Mouse (Mus musculus) embryonic facial prominence, embryonic 14.5 days (tissue): ENCODE data around the gene Cldnd2. TPM values are rescaled to one million over a fixed set of nuclear protein-coding genes. Genes with fewer than 3 reads are reported as not detected.

ENCODE experiments used
- ATAC-seq: fragments of 200-750 bp; cut with Nextera tagmentation; 2 replicates; pipeline ENCODE4 v1.8.0; 2017; ENCODE audit warnings: low read depth, moderate number of reproducible peaks, moderate TSS enrichment
- DNase-seq: peaks from one replicate; pipeline ENCODE4 v3.0.0-alpha.2; 2015; ENCODE audit warnings: low spot score
- H3K27ac ChIP-seq: fragments of 300-500 bp; sonication (generic); replicated peaks from 2 replicates; pipeline ENCODE4 v1.5.1; 2014; ENCODE audit warnings: low read depth, mild to moderate bottlenecking, low read length, moderate library complexity
- H3K27me3 ChIP-seq: fragments of 300-500 bp; sonication (generic); replicated peaks from 2 replicates; pipeline ENCODE4 v1.6.1; 2014; ENCODE audit warnings: low read length; ENCODE audit not compliant: control insufficient read depth, insufficient read depth
- H3K36me3 ChIP-seq: fragments of 300-500 bp; sonication (generic); 2 replicates; pipeline ENCODE4 v1.6.1; 2014; ENCODE audit warnings: low read length, mixed read lengths; ENCODE audit not compliant: control insufficient read depth, insufficient read depth
- H3K4me1 ChIP-seq: fragments of 300-500 bp; sonication (generic); 2 replicates; pipeline ENCODE4 v1.6.1; 2014; ENCODE audit warnings: antibody characterized with exemption, low read length; ENCODE audit not compliant: control insufficient read depth, insufficient read depth
- H3K4me2 ChIP-seq: fragments of 300-500 bp; sonication (generic); 2 replicates; pipeline ENCODE4 v1.6.1; 2014; ENCODE audit warnings: low read depth, mild to moderate bottlenecking, low read length, moderate library complexity, mixed read lengths
- H3K4me3 ChIP-seq: fragments of 300-500 bp; sonication (generic); 2 replicates; pipeline ENCODE4 v1.5.1; 2014; ENCODE audit warnings: low read depth, mild to moderate bottlenecking, low read length
- H3K9ac ChIP-seq: fragments of 300-500 bp; sonication (generic); 2 replicates; pipeline ENCODE4 v1.6.1; 2014; ENCODE audit warnings: low read depth, mild to moderate bottlenecking, low read length, moderate library complexity, mixed read lengths
- H3K9me3 ChIP-seq: fragments of 300-500 bp; sonication (generic); 2 replicates; pipeline ENCODE4 v1.6.1; 2016; ENCODE audit warnings: low read length; ENCODE audit not compliant: control insufficient read depth
- WGBS: fragments of 180-500 bp; shearing (Covaris S2); extraction: QIAGEN DNeasy Blood & Tissue Kit; methylation state at CpG from one replicate; pipeline ENCODE4 v1.1.7; 2014; 5-methylcytosine and 5-hydroxymethylcytosine counted together
- polyA plus RNA-seq: library from polyadenylated mRNA; unstranded; fragments of >200 nt; fragmentation: Nextera tagmentation; extraction: Ambion mirVana; gene quantifications from 2 replicates; pipeline ENCODE4 v1.2.1, GENCODE M21; 2014

The Cldnd2 gene
- polyA plus RNA-seq, 1 experiment from 2014 or later = not detected

GRCm38 (mm10) chr7:43422995-43423617 is 17.5 kb upstream of the Cldnd2 start:
- Histone ChIP-seq H3K9ac (0 out of 2 replicates have a peak overlapping the region, but pooled peaks have one; percentile 0), H3K4me2 (peak overlapping the region; percentile 18), H3K27ac (no peak overlapping the region), H3K4me3 (no peak overlapping the region), H3K27me3 (no peaks in the 10 kb centered on the region), H3K36me3 (no peaks in the 10 kb centered on the region), H3K9me3 (no peaks in the 10 kb centered on the region), H3K4me1 (no peaks in the 10 kb centered on the region)
- ATAC-seq (peak; percentile 83), DNase-seq (peak; percentile 85)
- 11% methylated on average over 11 of the region's 11 CpGs for WGBS

DNA sequence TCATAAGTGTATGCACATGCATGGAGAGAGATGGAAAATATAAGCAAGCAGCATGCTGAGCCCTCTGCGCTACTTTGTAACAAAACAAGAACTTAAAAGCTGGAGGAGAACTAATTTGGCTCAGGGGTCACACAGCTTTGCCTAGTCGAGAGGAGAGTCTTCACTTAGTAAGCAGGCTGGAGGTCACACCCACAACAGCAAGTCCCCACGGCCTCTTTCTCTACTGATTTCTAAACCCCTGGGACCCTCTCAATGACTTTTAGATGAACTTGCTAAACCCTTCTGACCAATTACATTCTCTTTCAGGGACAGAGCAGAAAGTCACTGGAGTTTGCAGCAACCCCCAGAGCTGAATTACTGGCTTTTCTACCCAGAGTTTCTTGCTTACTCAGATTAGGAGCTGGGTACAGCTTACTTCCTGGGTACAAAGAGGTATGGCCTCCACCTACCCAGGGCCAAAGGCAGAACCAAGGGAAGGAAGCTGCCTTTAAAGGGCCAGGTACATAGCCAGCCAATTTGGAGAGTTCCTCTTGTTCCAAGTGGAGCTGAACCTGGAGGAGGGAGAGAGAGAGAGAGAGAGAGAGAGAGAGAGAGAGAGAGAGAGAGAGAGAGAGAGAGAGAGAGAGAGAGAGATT is 16.5 kb upstream of the Cldnd2 start:
- no peaks in the 10 kb centered on the region for H3K4me1 ChIP-seq
- 60% methylated on average over 3 of the region's 3 CpGs for WGBS

DNA sequence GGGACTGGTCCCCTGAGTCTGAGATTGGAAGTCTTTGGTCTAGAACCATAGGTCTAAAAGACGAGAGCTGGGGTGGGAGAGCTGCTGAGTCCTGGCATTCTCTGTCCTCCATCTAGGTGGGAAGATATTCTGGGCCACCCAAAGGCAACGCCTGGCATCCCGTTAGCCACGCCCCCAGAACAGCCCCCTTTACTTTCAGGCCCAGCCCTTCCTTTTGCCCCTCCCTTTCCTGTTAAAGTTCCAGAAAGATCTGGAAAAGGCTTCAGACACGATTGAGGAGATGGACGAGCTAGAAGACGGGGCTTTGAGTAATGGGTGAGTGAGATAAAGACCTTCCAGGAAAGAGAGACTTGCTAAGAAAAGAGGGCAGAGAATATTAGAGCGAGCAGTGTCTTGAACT is 13.2 kb upstream of the Cldnd2 start, which contains the start of gene Lim2:
Lim2 (plus strand) TSS at position 265 of the 400 bp plus-strand sequence.
- Histone ChIP-seq H3K9ac (no peak within 1 kb of the TSS), H3K27me3 (no peaks in the 10 kb centered on the region), H3K4me1 (no peaks in the 10 kb centered on the region), H3K4me3 (no peak within 1 kb of the TSS), H3K36me3 (no peaks in the 10 kb centered on the region), H3K27ac (no peak within 1 kb of the TSS), H3K9me3 (no peaks in the 10 kb centered on the region), H3K4me2 (no peak within 1 kb of the TSS)
- ATAC-seq (no peak), DNase-seq (no peak)
- WGBS = 83% methylated on average over 8 of the region's 8 CpGs

More for the DNA sequence above, 16.5 kb upstream of the Cldnd2 start:
- Histone ChIP-seq H3K27ac (no peak overlapping the region), H3K36me3 (no peaks in the 10 kb centered on the region), H3K27me3 (no peaks in the 10 kb centered on the region), H3K9ac (no peak overlapping the region), H3K4me3 (no peak overlapping the region), H3K4me2 (no peak overlapping the region), H3K9me3 (no peaks in the 10 kb centered on the region)
- DNase-seq (no peak), ATAC-seq (no peak)

DNA sequence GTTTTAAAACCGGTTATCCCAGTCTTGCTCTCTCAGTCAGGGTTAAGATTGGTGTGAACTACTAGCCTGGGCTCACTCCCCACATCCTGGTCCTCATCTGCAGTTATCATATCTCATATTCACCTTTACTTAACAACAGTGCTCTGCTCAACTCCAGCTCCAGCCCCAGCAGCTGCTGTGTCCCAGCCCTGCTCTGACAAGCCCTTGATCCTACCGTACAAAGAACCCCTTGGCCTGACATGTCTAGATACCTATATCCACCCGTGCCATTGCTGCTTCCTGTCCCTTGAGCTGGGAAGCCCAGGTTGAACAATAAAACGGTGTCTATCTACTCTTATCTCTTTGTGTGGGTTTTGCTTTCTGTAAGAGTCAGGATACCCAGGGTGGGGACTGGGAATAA is 11.1 kb upstream of the Cldnd2 start:
- Histone ChIP-seq H3K36me3 (no peaks in the 10 kb centered on the region), H3K4me2 (no peak overlapping the region), H3K4me1 (no peaks in the 10 kb centered on the region), H3K27me3 (no peaks in the 10 kb centered on the region), H3K9ac (no peak overlapping the region), H3K27ac (no peak overlapping the region), H3K9me3 (no peaks in the 10 kb centered on the region), H3K4me3 (no peak overlapping the region)
- DNase-seq = no peak
- WGBS = 51% methylated on average over 4 of the region's 4 CpGs
- ATAC-seq = no peak

DNA sequence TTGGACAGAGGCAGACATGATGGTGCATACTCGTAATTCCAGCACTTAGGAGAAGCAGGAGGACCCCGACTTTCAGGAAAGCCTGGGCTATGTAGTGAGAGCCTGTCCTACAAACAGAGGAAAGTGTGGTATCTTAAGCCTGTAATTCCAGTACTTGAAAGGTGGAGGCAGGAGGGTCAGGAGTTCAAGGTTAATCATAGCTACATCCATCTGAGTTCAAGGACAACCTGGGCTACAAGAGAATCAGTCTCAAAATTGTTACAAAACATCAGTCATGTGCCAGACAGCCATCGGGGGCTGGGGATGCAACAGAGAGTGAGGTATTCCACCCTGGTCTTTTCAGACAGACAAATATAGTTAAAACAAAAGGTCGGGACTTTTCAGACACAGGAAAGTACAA is 7.7 kb upstream of the Cldnd2 start:
- H3K4me2 ChIP-seq = no peak overlapping the region
- H3K9ac ChIP-seq = no peak overlapping the region
- DNase-seq (no peak), ATAC-seq (no peak)
- WGBS = 67% methylated on average over 4 of the region's 4 CpGs
- H3K36me3 ChIP-seq = no peaks in the 10 kb centered on the region
- H3K27ac ChIP-seq = no peak overlapping the region
- no peaks in the 10 kb centered on the region for H3K27me3 ChIP-seq
- no peaks in the 10 kb centered on the region for H3K4me1 ChIP-seq
- no peaks in the 10 kb centered on the region for H3K9me3 ChIP-seq
- H3K4me3 ChIP-seq = no peak overlapping the region

GRCm38 (mm10) chr7:43434676-43435075 is 5.9 kb upstream of the Cldnd2 start:
- H3K27me3 ChIP-seq = no peaks in the 10 kb centered on the region
- H3K36me3 ChIP-seq = no peaks in the 10 kb centered on the region
- ATAC-seq (no peak), DNase-seq (no peak)
- H3K4me1 ChIP-seq = no peaks in the 10 kb centered on the region
- WGBS = 79% methylated on average over 5 of the region's 5 CpGs
- H3K4me2 ChIP-seq = no peak overlapping the region
- no peak overlapping the region for H3K27ac ChIP-seq
- H3K9ac ChIP-seq = no peak overlapping the region
- H3K4me3 ChIP-seq = no peak overlapping the region
- H3K9me3 ChIP-seq = no peaks in the 10 kb centered on the region

DNA sequence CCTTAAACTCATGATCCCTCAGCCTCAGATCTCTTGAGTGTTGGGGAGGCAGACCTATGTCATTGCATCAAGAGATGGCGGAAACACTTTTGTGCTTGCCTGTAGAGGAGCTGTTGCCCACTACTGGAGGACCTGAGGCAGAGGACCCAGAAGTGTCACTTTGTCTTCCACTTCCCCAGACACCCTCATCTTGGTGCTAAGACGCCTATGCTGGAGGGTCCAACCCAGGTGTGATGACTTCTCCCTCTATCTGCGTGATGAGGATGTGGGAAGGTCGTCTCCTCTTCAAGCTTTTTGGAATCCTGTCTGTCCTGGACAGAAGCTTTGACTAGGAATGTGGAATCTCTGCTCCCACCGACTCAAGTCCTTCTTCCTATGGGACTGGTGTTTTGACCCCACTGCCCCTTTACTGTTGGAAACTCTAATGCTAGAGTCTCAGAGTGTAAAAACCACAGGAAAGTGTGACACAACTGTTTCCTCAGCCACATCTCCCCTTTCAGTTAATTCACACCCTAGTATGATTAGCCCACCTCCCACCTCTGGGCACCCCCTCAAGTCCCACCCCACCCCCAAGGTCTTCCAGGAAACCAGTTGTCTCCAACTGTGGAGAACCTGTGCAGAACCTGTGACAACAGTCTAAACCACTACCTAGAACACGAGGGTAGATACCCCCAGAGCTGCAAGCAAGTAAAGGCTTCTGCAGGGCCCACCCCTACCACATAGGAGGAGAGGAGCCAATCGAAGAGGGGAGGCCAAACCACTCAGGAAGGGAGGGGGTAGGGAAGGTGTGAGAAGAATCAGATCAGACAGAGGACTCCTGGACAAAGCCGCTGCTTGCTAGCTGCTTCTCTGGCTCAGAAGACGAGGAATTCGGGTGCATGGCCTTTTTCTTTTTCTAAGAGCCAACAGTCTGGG is 4.0 kb upstream of the Cldnd2 start, which contains the start of gene Nkg7:
Nkg7 (plus strand) TSS at position 733 of the 915 bp plus-strand sequence.
- no peak for DNase-seq
- WGBS = 76% methylated on average over 10 of the region's 10 CpGs
- no peak within 1 kb of the TSS for H3K9ac ChIP-seq
- no peaks in the 10 kb centered on the region for H3K27me3 ChIP-seq
- no peak for ATAC-seq
- H3K27ac ChIP-seq = no peak within 1 kb of the TSS
- no peaks in the 10 kb centered on the region for H3K4me1 ChIP-seq
- no peaks in the 10 kb centered on the region for H3K36me3 ChIP-seq
- H3K9me3 ChIP-seq = no peaks in the 10 kb centered on the region
- H3K4me2 ChIP-seq = no peak within 1 kb of the TSS
- H3K4me3 ChIP-seq = no peak within 1 kb of the TSS

GRCm38 (mm10) chr7:43438611-43439010 is 2.0 kb upstream of the Cldnd2 start:
- Histone ChIP-seq H3K9me3 (no peaks in the 10 kb centered on the region), H3K9ac (no peak overlapping the region), H3K27ac (no peak overlapping the region), H3K27me3 (no peaks in the 10 kb centered on the region), H3K4me2 (no peak overlapping the region), H3K4me3 (no peak overlapping the region), H3K36me3 (no peaks in the 10 kb centered on the region), H3K4me1 (peaks cover 4% of the 10 kb centered on the region; the same call in 1 of the 2 replicates)
- WGBS = 79% methylated on average over 4 of the region's 4 CpGs
- ATAC-seq = no peak
- no peak for DNase-seq
